Mouse (Mus musculus): ENCODE data around the gene Commd4.

Commd4 gene

DNA sequence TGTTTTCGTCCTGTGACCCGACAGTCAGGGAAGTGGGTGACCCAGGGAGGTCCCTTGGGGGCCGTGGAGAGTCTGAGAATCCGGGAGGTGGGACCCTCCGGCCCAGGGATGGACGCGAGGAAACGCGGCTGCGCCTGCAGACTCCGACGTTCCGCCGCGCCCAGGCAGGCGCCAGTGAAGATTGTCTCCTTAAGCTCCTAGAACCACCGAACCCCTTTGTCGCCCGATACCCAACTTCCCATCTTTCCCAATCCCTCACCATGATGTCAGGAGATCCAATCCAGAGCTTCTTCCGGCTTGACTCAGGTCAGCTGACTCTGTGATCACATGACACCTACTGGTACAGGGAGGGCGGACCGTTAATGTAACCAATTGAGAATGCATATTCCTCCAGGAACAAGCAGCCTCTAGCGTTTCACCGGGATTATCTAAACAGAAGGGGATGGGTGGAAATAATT lies at the start of gene Commd4:
Gene Commd4 (minus strand): TSS at position 319 of the 458 bp plus-strand sequence.
- no peak for TF ChIP-seq GATA4 (IDR thresholded peaks at IDR 0.05; ENCODE audit: insufficient replicate concordance, low read length)

DNA sequence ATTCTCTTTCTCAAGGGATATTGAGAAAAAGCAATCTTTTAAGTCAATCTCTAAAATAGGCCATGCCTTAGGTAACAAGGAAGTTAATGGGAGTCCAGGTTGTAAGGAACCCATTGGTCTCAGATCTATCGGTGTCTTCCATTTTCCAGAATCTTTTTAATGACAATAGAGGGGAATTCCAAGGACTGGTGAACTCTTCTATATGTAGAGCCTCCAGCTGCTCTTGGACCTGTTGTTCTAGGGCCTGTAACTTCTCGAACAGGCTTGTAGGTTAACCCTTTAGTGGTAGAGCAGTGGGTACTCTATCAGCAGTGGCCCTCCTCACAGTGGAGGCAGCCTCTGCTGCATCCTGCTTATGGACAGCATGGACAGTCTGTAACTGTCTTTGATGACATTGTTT lies 48.8 kb upstream of the Commd4 start:
- TF ChIP-seq GATA4 (IDR thresholded peaks at IDR 0.05; ENCODE audit: insufficient replicate concordance, low read length), result no peak

DNA sequence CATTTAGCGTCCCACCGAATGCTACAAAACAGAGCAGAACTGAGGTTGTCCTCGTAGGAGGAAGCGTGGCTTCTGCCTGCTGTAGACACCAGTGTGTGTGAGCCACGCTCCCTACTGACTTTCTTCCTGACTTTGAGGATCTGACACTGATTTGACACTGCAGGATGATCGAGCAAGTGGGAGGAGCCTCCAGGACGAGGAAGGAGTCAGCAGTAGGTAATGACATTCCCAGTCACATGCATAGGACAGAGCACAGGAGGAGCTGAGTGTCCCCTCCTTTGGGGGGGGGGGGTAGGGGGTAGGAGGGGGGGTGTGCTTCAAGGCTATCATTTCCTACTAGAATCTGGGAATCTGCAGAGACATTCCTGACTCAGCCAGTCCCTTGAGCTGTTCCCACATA lies 44.9 kb upstream of the Commd4 start:
- TF ChIP-seq GATA4 (IDR thresholded peaks at IDR 0.05; ENCODE audit: insufficient replicate concordance, low read length), result no peak

DNA sequence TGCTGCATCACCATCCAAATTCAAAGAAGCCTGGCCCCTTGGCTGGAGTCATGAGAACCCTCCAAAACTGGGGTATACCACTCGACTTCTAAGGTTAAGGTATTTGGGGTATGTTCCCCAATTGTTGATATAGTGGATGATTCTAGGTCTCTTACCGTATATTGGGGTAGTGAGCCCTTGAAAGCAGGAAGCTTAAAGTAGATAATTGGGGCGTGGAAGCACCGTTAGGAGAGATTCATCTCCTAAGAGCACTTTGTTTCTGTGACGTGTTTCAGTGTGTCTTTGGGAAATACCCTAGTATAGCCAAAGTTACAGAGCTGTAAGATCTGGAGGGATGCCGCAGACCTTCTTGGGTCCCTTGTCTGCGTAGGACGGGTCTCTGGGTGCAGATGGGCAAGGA lies 39.3 kb upstream of the Commd4 start:
- TF ChIP-seq GATA4 (IDR thresholded peaks at IDR 0.05; ENCODE audit: insufficient replicate concordance, low read length), result no peak

DNA sequence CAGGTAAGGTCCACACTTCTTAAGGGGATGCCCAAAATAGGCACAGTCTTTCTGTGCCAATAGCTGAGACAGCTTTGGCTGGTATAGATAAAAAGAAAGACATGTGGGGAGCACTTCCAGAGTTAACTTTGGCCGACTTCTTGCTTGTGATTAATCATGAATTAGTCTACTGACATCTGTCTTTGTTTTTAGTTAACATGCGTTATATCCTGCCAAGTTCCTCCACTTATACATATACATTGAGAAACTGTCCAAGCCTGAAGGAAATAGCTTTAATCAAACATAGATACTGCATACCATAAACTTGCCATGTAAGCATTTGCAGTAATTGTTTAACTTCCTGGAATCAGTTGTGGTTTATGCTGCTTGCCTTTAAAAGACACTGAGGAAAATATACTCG lies 38.6 kb upstream of the Commd4 start:
- no peak for TF ChIP-seq GATA4 (IDR thresholded peaks at IDR 0.05; ENCODE audit: insufficient replicate concordance, low read length)

DNA sequence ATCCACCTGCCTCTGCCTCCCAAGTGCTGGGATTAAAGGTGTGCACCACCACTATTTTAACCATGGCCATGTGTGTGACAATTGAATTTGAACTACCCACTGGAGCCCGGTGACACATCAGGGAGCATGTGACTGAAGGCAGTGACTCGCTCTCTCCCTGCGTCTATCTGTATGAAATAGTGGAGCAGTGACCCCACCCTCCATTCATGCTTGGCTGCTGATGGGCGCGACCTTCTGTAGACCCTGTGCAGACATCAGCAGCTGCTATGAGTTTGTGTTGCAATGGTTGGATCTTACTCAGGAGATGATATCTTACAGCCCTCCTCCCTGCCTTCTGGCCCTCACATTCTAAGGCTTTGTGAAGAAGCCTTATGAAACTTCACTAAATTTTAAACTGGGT lies 10.3 kb upstream of the Commd4 start:
- TF ChIP-seq GATA4 (IDR thresholded peaks at IDR 0.05; ENCODE audit: insufficient replicate concordance, low read length), result no peak

DNA sequence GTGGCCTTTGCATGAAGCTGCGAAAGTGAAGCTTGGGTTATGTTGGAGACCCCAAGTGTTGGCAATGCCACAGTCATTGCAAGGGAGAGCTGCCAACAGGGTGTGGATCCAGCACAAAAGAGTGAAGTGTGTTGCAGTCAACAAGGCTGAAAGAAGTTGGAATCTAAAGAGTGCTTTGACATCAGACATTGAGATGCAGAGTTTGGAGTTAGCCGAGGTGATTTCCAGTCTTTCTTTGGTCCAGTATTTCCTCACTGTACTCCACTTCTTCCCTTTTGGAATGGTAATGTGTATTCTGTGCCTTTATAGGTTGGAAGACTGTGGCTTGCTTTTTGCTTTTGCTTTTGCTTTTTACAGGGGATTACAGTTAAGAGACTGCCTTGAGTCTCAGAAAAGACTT lies 8.0 kb upstream of the Commd4 start:
- no peak for TF ChIP-seq GATA4 (IDR thresholded peaks at IDR 0.05; ENCODE audit: insufficient replicate concordance, low read length)

DNA sequence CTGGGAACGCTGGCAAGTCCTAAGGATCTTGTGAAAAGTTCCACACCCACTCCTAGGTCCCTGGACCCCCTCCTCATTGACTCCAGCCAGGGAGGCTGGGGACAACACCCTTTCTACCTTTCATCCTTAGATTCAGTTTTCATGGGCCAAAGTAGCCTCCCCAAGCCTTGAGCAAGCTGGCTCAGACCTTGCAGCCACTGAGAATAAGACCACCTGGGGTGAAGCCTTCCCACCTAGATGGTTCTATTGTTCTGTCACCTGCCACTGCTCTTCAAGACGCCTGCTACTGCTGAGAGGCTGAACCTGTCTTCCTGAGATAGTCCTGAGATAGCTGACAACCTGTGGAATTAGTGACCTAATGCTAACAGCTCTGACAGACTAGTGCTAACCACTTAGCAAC lies 5.0 kb upstream of the Commd4 start:
- TF ChIP-seq GATA4 (IDR thresholded peaks at IDR 0.05; ENCODE audit: insufficient replicate concordance, low read length), result no peak

DNA sequence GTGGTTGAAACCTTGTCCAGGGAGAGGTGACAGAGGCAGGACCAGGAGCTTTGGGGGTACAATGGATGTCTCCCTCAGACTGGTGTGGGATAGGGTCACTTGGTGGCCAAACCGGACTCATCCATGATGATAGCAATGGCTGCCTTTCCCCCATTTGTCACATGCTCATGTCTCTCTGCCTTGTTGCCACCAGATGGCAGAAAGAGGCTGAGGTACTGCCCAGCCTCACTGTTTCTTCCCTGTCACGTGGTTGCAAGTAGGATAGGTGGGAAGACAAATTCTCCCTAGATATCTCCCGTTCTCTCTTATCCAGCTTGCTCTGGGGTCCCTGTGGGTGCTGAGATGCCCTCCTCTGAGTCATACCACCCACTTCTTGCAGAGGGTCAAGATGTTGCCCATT lies 4.4 kb upstream of the Commd4 start:
- TF ChIP-seq GATA4 (IDR thresholded peaks at IDR 0.05; ENCODE audit: insufficient replicate concordance, low read length), result no peak

DNA sequence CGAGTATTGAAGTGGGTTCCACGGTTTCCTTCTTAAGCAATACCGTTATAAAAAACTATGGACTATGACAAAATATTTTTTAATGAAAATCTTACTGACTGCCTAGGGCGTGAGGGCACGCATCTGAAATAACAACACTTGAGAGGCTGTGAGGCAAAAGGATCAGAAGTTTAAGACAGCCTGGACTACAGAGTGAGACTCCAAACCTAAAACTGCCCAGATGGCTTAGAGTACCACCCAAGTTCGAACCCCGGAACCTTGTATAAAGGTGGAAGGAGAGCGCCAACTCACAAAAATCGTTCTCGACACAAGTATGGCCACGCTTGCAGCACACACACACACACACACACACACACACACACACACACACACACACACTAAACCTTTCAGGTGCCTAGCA lies 375 bp upstream of the Commd4 start:
- no peak for TF ChIP-seq GATA4 (IDR thresholded peaks at IDR 0.05; ENCODE audit: insufficient replicate concordance, low read length)

DNA sequence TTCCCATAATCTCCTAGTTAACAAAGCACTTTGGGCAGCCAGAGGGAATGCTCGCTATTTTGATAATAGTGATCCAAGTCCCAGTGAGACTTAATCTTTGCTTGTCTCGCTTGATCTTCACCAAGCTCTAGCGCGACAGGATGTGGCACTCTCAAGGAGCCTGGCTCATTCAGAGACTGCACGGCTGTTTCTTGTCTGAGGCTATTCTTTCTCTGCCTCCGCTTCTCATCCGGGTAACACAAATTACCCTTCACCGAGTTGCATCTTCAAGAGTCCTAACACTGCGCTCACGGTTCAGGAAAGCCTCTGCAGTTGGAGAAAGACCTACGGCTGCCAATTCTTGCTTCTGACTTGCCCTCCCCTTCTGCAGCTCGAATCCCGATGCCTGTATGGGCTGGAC lies 632 bp downstream of the Commd4 start:
- TF ChIP-seq GATA4 (IDR thresholded peaks at IDR 0.05; ENCODE audit: insufficient replicate concordance, low read length), result no peak

DNA sequence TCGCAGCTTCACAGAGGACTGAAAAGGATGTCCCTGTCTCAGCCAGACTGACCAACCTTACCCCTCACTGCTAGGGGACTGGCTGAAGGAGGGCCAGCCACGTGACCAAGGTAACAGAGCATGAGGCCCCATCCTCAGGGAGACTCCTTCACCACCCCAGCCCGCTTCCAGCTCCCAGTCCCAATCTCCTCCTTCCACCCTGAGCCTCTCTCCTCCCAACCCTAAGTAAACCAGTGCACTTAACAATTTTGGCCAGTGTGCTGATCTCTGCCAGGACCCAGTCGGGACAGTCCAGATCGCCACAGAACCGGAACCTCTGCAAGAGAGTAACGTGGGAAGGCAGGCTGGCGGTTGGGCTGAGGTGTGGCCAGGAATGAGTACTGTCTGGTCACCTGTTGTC lies 1.3 kb downstream of the Commd4 start:
- no peak for TF ChIP-seq GATA4 (IDR thresholded peaks at IDR 0.05; ENCODE audit: insufficient replicate concordance, low read length)

DNA sequence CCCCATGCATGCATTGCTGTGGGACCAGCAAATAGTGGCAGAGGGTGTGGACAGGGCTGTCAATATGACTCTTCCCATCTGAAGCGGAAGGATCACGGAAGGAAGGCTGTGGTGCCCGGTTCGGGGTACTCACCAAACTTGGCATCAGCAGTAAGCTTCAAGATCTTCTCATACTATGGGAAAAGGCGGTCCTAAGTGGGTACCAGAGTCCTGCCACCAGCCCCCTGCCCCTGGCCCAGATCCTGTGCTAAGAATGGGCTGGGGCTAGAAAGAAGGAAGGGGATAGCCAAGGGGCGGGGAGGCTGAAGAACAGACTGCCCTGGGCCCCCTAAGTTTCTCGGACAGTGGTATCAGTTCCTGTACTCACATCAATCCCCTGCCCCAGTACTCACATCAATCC lies 1.7 kb downstream of the Commd4 start:
- TF ChIP-seq GATA4 (IDR thresholded peaks at IDR 0.05; ENCODE audit: insufficient replicate concordance, low read length), result no peak

DNA sequence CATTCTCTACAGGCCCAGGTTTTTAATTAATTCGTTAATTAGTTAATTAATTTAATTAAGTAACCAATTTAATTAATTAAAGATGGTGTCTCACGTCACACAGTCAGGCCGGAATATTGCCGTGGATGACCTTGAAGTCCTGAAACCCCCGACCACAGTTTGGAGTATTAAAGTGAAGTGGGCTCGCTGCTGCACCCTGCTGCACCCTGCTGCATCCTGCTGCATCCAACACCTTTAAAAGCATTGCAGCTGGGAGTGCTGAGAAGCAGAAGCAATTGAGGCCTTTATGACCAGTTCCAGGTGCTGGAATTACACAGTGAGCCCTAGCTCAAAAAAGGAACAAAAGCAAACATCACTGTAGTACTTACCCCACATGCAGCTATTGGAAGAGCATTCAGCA lies 5.8 kb downstream of the Commd4 start:
- TF ChIP-seq GATA4 (IDR thresholded peaks at IDR 0.05; ENCODE audit: insufficient replicate concordance, low read length), result no peak

DNA sequence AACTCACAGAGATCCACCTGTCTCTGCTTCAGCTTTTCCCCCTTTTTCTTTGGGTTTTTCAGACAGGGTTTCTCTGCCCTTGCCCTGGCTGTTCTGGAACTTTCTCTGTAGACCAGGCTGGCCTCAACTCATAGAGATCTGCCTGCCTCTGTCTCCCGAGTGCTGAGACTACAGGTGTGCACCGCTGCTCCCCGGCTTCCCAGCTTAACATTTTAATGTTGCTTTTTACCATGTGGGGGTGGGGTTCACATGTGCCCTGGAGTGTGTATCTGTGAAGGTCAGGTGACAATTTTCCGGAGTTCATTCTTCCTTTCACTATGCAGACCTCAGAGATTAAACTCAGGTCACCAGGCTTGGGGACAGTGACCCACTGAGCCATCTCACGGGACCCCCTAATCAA lies 7.9 kb downstream of the Commd4 start:
- no peak for TF ChIP-seq GATA4 (IDR thresholded peaks at IDR 0.05; ENCODE audit: insufficient replicate concordance, low read length)

DNA sequence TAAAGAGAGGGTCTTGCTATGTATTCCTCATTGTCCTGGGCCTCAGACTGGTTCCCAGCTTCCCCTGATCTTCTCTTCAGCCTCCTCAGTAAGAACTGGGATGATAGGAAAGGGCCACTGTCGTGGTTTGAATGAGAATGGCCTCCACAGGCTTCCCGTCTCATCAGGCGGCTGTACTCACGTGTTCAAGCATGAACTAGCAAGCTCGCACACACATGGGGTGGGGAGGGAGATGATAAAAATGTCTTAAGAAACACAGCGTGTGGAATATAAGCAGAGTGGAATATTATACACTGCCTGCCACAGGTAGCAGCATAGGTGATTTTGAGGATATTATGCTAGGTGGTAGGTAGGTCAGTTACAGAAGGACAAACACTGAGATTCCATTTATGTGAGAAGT lies 9.1 kb downstream of the Commd4 start:
- TF ChIP-seq GATA4 (IDR thresholded peaks at IDR 0.05; ENCODE audit: insufficient replicate concordance, low read length), result no peak

DNA sequence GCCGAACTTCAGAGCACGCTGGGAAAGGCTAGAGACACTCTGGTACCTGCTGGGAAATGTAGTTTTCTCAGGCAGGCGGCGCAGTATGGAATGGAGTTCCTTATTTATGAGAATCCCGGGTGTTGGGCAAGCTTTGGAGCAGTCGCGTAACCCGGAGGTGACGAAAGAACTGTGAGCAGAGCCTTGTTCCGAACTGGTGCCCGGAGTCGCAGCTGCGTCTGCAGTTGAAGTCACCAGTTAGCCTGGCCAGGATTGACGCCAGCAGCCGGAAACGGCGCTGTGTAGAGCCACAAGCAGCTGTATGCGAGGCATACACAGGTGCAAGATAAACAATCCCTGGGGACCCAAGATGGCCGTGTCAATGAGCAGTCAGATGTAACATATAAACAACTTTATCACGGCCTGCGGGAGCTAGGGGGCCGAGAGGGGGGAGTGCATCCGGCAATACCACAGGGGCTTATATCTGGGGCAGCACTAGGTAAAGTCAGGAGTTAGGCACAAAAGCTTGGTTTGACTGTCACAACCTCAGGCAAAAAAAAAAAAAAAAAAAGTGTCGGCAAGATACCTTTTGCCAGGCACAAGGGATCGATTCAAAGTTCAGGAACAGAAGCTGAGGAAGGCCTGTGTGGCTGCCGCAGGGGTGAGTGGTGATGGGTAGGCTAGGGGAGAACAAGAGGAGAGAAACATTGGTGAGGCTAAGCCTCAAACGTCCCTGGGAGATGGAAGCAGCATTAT lies 9.8 kb downstream of the Commd4 start, which contains the start of gene Neil1:
Gene Neil1 (minus strand): TSS at position 162 of the 735 bp plus-strand sequence.
- no peak for TF ChIP-seq GATA4 (IDR thresholded peaks at IDR 0.05; ENCODE audit: insufficient replicate concordance, low read length)

Measured in liver, adult (tissue).